Mouse (Mus musculus) neural tube, embryonic 10.5 days (tissue): ENCODE results near the gene Gjb3.

ENCODE experiments used
- DNase-seq: peaks from one replicate; pipeline ENCODE4 v3.0.0-alpha.2; 2017; ENCODE audit warnings: low spot score; ENCODE audit errors: extremely low spot score

Gene Gjb3

DNA sequence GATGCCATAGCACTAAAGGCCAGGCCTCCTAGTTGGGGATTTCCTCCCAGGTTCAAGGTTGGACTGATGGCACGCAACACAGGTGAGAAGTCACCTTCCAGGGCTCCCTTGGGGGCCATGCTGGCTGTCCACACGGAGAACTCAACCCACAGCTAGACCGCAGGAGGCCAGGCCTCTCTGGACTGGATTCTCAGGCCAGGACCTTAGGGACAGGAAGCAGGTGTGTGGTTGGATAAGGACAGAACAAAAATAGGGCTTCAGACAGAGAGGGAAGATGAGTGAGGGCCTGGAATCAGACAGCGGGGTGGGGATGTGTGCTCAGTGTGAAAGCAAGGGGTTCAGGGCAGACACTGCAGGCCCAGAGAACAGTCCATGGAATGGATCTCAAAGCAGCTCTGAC, 43.7 kb downstream of the Gjb3 start:
- no peak for DNase-seq

DNA sequence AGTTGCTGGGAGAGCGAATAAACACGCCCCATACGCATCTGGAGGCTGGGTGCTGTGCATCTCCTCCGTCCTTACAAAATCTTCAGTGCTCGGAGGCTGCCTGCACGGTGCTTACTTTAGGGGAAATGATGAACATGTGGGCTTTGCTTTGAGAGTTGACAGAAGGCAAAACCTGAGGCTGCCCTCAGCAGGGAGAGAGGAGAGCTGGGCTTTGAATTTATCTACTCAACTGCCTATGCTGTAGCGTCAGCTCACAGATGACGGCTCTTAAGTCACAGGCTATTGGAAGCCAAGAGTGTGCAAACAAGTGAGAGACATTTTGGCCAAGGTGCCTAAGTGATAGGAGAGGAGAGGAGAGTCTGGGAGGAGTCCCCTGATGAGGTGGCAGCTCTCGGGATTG, 51.4 kb downstream of the Gjb3 start:
- no peak for DNase-seq

DNA sequence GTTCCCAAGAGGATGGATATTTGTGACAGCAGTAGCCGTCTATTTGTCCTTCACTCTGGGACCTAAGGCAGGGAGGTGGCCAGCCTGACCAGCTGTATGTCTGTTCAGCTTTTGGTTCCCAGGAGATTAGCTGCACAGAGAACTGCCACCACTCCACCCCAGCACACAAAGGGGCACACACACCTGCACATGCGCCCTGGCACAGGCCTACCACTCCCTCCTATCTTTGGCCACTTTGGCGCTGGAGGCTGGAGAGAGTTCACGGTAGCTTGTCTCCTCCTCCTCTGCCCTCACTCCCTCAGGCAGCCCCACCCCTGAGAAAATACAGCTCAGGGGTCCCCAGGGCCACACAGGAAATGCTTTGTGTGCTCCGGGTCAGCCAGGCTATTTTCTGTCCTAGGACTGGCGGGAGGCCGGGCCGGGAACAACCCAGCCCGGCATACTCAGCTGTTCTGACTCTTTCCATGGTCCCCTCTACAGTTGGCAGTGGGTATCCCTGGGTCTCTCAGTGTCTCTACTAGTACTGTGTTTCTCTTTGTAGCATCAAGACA, 52.1 kb downstream of the Gjb3 start:
- no peak for DNase-seq
